ENCODE assay signal across 12 mouse cellular contexts in genomic region chr10:128374393-128374792, GRCm38 (mm10). TPM values are rescaled to one million over a fixed set of nuclear protein-coding genes. Genes with fewer than 3 reads are reported as not detected.
A peak's percentile ranks its signal among the peaks of the same experiment; 100 is the strongest.
DNase-seq lines count a peak whose midpoint lies in the region; ATAC-seq and TF ChIP-seq lines count a peak whose summit lies in the region.
"Had no signal": no experiment of that assay in that cellular context is flagged by ENCODE, and none has a peak within 500 bp of the region (broad histone marks: within the 10 kb centered on the region; RNA-seq: fewer than 3 reads in every experiment).

No protein-coding gene starts in this region.

- H3K4me3 ChIP-seq in hindbrain, postnatal 0 days (ENCODE audit: low read length) = no peak overlapping the region
- H3K4me3 ChIP-seq in hindbrain, embryonic 14.5 days (replicated peaks; ENCODE audit: low read length) = no peak overlapping the region
- H3K4me3 ChIP-seq in stomach, postnatal 0 days (ENCODE audit: low read depth, low read length) = no peak overlapping the region
- H3K4me3 ChIP-seq: myocyte had no signal

- H3K9ac ChIP-seq in hindbrain, postnatal 0 days (replicated peaks; ENCODE audit: low read length) = no peak overlapping the region
- H3K9ac ChIP-seq in hindbrain, embryonic 14.5 days = no peak overlapping the region
- H3K9ac ChIP-seq in stomach, postnatal 0 days (ENCODE audit: low read length) = no peak overlapping the region

- peaks cover 2% of the 10 kb centered on the region; the same call in 1 of the 2 replicates for H3K36me3 ChIP-seq in hindbrain, postnatal 0 days (ENCODE audit: insufficient read depth, low read length)
- peaks cover 13% of the 10 kb centered on the region for H3K36me3 ChIP-seq in hindbrain, embryonic 14.5 days (replicated peaks; ENCODE audit: control insufficient read depth, insufficient read depth)
- peaks cover 3% of the 10 kb centered on the region; the same call in 1 of the 2 replicates for H3K36me3 ChIP-seq in stomach, postnatal 0 days (ENCODE audit: control insufficient read depth, insufficient read depth, low read length)

- no peak overlapping the region for H3K4me2 ChIP-seq in hindbrain, postnatal 0 days (ENCODE audit: low read depth, low read length)
- H3K4me2 ChIP-seq in hindbrain, embryonic 14.5 days (replicated peaks) = no peak overlapping the region
- H3K4me2 ChIP-seq in stomach, postnatal 0 days (replicated peaks; ENCODE audit: low read depth) = no peak overlapping the region

- no peaks in the 10 kb centered on the region for H3K27me3 ChIP-seq in hindbrain, postnatal 0 days (ENCODE audit: insufficient read depth, low read length)
- H3K27me3 ChIP-seq in hindbrain, embryonic 14.5 days (ENCODE audit: control insufficient read depth, insufficient read depth, low read length) = no peaks in the 10 kb centered on the region
- H3K27me3 ChIP-seq in stomach, postnatal 0 days (ENCODE audit: control insufficient read depth, insufficient read depth, low read length) = no peaks in the 10 kb centered on the region

- TF ChIP-seq EP300 in stomach, postnatal 0 days (optimal IDR thresholded peaks at IDR 0.05) = no peak

- no peaks in the 10 kb centered on the region for H3K9me3 ChIP-seq in hindbrain, postnatal 0 days (ENCODE audit: low read length)
- no peaks in the 10 kb centered on the region for H3K9me3 ChIP-seq in hindbrain, embryonic 14.5 days (ENCODE audit: control insufficient read depth, low read length)
- H3K9me3 ChIP-seq in stomach, postnatal 0 days (ENCODE audit: control insufficient read depth, low read length) = no peaks in the 10 kb centered on the region

- H3K27ac ChIP-seq in hindbrain, postnatal 0 days = no peak overlapping the region
- H3K27ac ChIP-seq in hindbrain, embryonic 14.5 days = no peak overlapping the region
- H3K27ac ChIP-seq in stomach, postnatal 0 days (replicated peaks) = no peak overlapping the region

- peaks cover 20% of the 10 kb centered on the region for H3K4me1 ChIP-seq in hindbrain, postnatal 0 days (ENCODE audit: insufficient read depth, low read length)
- peaks cover 28% of the 10 kb centered on the region for H3K4me1 ChIP-seq in hindbrain, embryonic 14.5 days (replicated peaks; ENCODE audit: control insufficient read depth, insufficient read depth, low read length)
- peaks cover 3% of the 10 kb centered on the region; the same call in 1 of the 2 replicates for H3K4me1 ChIP-seq in stomach, postnatal 0 days (replicated peaks; ENCODE audit: control insufficient read depth, insufficient read depth)

- TF ChIP-seq CTCF in hindbrain, postnatal 0 days (IDR thresholded peaks at IDR 0.05; ENCODE audit: low read depth) = peak; percentile 26; the same call in 1 of the 2 replicates
- peak; percentile 44 for TF ChIP-seq CTCF in stomach, postnatal 0 days (IDR thresholded peaks at IDR 0.05; ENCODE audit: low read depth)

- 83% methylated on average over 6 of the region's 6 CpGs for WGBS in hindbrain, postnatal 0 days
- whole genome bisulfite sequencing in hindbrain, embryonic 14.5 days = 78% methylated on average over 6 of the region's 6 CpGs
- 82% methylated on average over 6 of the region's 6 CpGs for WGBS in stomach, postnatal 0 days

- DNase-seq in hindbrain, postnatal 0 days (ENCODE audit: low spot score) = no peak
- no peak for DNase-seq in hindbrain, embryonic 14.5 days (ENCODE audit: low spot score)
- peak; percentile 32 for DNase-seq in thymus, postnatal 0 days (ENCODE audit: low spot score)
- no peak for DNase-seq in thymus, postnatal 36 days
- peak; percentile 91 for DNase-seq in ZHBTc4 (ENCODE audit: low read depth, low spot score)
- no peak for DNase-seq in stomach, postnatal 0 days (ENCODE audit: low spot score)
- no peak for DNase-seq in MN1 (ENCODE audit: low spot score)
- DNase-seq in adrenal gland, postnatal 25 days = no peak
- DNase-seq: gastrocnemius, postnatal 10 days; heart, postnatal 4 days; kidney, postnatal 25 days had no signal

- no peak for ATAC-seq in hindbrain, postnatal 0 days
- no peak for ATAC-seq in hindbrain, embryonic 14.5 days (ENCODE audit: low FRiP score)
- ATAC-seq in stomach, postnatal 0 days (ENCODE audit: low FRiP score, low TSS enrichment) = no peak

RNA-seq across cellular contexts. Expression of gene Ankrd52, which starts 2.5 kb away (rescaled TPM):
- 38.8 and 39.5 TPM in 2 replicates for total RNA-seq in hindbrain, postnatal 0 days (2014; rRNA removed)
- 9.1 and 10.6 TPM in 2 replicates for polyA plus RNA-seq in hindbrain, postnatal 0 days (2015; fragmentation: Nextera tagmentation; extraction: Ambion mirVana)
- 13.0 and 15.4 TPM in 2 replicates for polyA plus RNA-seq in hindbrain, embryonic 14.5 days (2014; fragmentation: Nextera tagmentation; extraction: Ambion mirVana)
- 7.4 and 9.9 TPM in 2 replicates for polyA plus RNA-seq in thymus, postnatal 0 days (2015; fragmentation: Nextera tagmentation; extraction: Ambion mirVana)
- polyA plus RNA-seq in stomach, postnatal 0 days (2015; fragmentation: Nextera tagmentation; extraction: Ambion mirVana) = 2.9 and 4.3 TPM in 2 replicates
- total RNA-seq in adrenal gland, postnatal 25 days (2021) = 72.3 and 75.1 TPM in 2 replicates

RNA-seq across cellular contexts. Expression of gene Coq10a, which starts 5.6 kb away (rescaled TPM):
- 26.9 and 42.1 TPM in 2 replicates for total RNA-seq in hindbrain, postnatal 0 days (2014; rRNA removed)
- 50.8 and 52.1 TPM in 2 replicates for polyA plus RNA-seq in hindbrain, postnatal 0 days (2015; fragmentation: Nextera tagmentation; extraction: Ambion mirVana)
- 50.8 and 54.2 TPM in 2 replicates for polyA plus RNA-seq in hindbrain, embryonic 14.5 days (2014; fragmentation: Nextera tagmentation; extraction: Ambion mirVana)
- polyA plus RNA-seq in thymus, postnatal 0 days (2015; fragmentation: Nextera tagmentation; extraction: Ambion mirVana) = 17.1 and 21.8 TPM in 2 replicates
- polyA plus RNA-seq in stomach, postnatal 0 days (2015; fragmentation: Nextera tagmentation; extraction: Ambion mirVana) = 12.9 and 13.8 TPM in 2 replicates
- 74.4 and 80.2 TPM in 2 replicates for total RNA-seq in adrenal gland, postnatal 25 days (2021)

RNA-seq across cellular contexts. Expression of gene Slc39a5, which starts 26.6 kb away (rescaled TPM):
- total RNA-seq in hindbrain, postnatal 0 days (2014; rRNA removed) = 0.58 and 2.3 TPM in 2 replicates
- polyA plus RNA-seq in hindbrain, postnatal 0 days (2015; fragmentation: Nextera tagmentation; extraction: Ambion mirVana) = 0.55 and 0.66 TPM in 2 replicates
- polyA plus RNA-seq in hindbrain, embryonic 14.5 days (2014; fragmentation: Nextera tagmentation; extraction: Ambion mirVana) = 0.22 TPM in 1 of 2 replicates, not detected in the other
- 0.38 and 0.44 TPM in 2 replicates for polyA plus RNA-seq in thymus, postnatal 0 days (2015; fragmentation: Nextera tagmentation; extraction: Ambion mirVana)
- 0.75 and 0.76 TPM in 2 replicates for polyA plus RNA-seq in stomach, postnatal 0 days (2015; fragmentation: Nextera tagmentation; extraction: Ambion mirVana)
- total RNA-seq in adrenal gland, postnatal 25 days (2021) = not detected in 2 replicates
- total RNA-seq: gastrocnemius, postnatal 10 days; heart, postnatal 4 days had no signal
- polyA plus RNA-seq: myocyte had no signal

RNA-seq across cellular contexts. Expression of gene Cs, which starts 36.9 kb away (rescaled TPM):
- 274 and 311 TPM in 2 replicates for total RNA-seq in hindbrain, postnatal 0 days (2014; rRNA removed)
- 262 and 285 TPM in 2 replicates for polyA plus RNA-seq in hindbrain, postnatal 0 days (2015; fragmentation: Nextera tagmentation; extraction: Ambion mirVana)
- 271 and 304 TPM in 2 replicates for polyA plus RNA-seq in hindbrain, embryonic 14.5 days (2014; fragmentation: Nextera tagmentation; extraction: Ambion mirVana)
- polyA plus RNA-seq in thymus, postnatal 0 days (2015; fragmentation: Nextera tagmentation; extraction: Ambion mirVana) = 154 and 157 TPM in 2 replicates
- polyA plus RNA-seq in stomach, postnatal 0 days (2015; fragmentation: Nextera tagmentation; extraction: Ambion mirVana) = 152 and 158 TPM in 2 replicates
- 287 and 317 TPM in 2 replicates for total RNA-seq in adrenal gland, postnatal 25 days (2021)

RNA-seq across cellular contexts. Expression of gene Nabp2, which starts 36.9 kb away (rescaled TPM):
- total RNA-seq in hindbrain, postnatal 0 days (2014; rRNA removed) = 73.9 and 98.9 TPM in 2 replicates
- polyA plus RNA-seq in hindbrain, postnatal 0 days (2015; fragmentation: Nextera tagmentation; extraction: Ambion mirVana) = 135 and 140 TPM in 2 replicates
- polyA plus RNA-seq in hindbrain, embryonic 14.5 days (2014; fragmentation: Nextera tagmentation; extraction: Ambion mirVana) = 134 and 140 TPM in 2 replicates
- polyA plus RNA-seq in thymus, postnatal 0 days (2015; fragmentation: Nextera tagmentation; extraction: Ambion mirVana) = 59.0 and 68.0 TPM in 2 replicates
- 53.5 and 54.4 TPM in 2 replicates for polyA plus RNA-seq in stomach, postnatal 0 days (2015; fragmentation: Nextera tagmentation; extraction: Ambion mirVana)
- 74.6 and 75.0 TPM in 2 replicates for total RNA-seq in adrenal gland, postnatal 25 days (2021)

Comparison
In these comparisons a context has a peak if more than half of its experiments do, and no peak if none do; other contexts are left out.
1. DNase-seq: peak in thymus, postnatal 0 days (single experiment) and ZHBTc4 (single experiment); none in hindbrain, postnatal 0 days (single experiment), hindbrain, embryonic 14.5 days (single experiment), thymus, postnatal 36 days (0 of 2), stomach, postnatal 0 days (single experiment), MN1 (single experiment) and adrenal gland, postnatal 25 days (single experiment).